Mouse (Mus musculus) brown adipose tissue, adult 24 weeks (tissue): Measurements from ENCODE around the gene Sp8. TPM values are rescaled to one million over a fixed set of nuclear protein-coding genes. Genes with fewer than 3 reads are reported as not detected.

Experiments
- H3K27ac ChIP-seq: fragments of 200-500 bp; replicated peaks from 2 replicates; pipeline ENCODE4 v1.5.1; 2012; ENCODE audit warnings: low read depth, mild to moderate bottlenecking, low read length
- H3K4me1 ChIP-seq: fragments of 200-500 bp; 2 replicates; pipeline ENCODE4 v1.6.1; 2012; ENCODE audit warnings: low read length, mixed read lengths; ENCODE audit not compliant: control insufficient read depth, insufficient read depth, insufficient read length
- H3K4me3 ChIP-seq: fragments of 200-500 bp; 2 replicates; pipeline ENCODE4 v1.5.1; 2012; ENCODE audit warnings: low read depth, mild to moderate bottlenecking, low read length, moderate library complexity; ENCODE audit not compliant: insufficient read depth
- polyA plus RNA-seq: library from polyadenylated mRNA; stranded (reverse); fragments of >200 nt; gene quantifications from 2 replicates; pipeline ENCODE4 v1.2.4, GENCODE M21; 2012; ENCODE audit not compliant: missing spikeins, insufficient read depth, insufficient read length

The Sp8 gene
- not detected in 2 replicates for polyA plus RNA-seq

DNA sequence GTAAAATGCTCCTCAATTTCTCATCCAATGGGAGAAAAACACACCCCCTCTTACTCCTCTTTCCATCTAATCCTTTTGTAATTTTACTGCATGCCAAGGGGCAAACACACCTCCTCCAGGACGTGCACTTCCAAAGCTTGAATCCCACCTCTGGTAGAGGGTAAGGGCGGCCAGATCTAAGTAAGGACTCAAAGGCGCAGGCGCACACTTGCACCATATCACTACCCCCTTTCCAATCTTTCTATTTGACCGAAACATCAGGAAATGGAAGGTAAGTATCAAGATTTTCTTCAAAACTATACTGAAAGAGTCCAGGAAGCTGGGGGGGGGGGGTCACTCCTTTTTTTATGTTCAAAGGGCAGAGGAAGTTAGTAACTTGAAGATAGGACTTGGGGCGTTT, at the start of gene Sp8:
TSS of gene Sp8 (plus strand) at position 109 of the 400 bp plus-strand sequence.
- Histone ChIP-seq H3K4me3 (peak within 1 kb of the TSS; percentile 19), H3K27ac (no peak within 1 kb of the TSS), H3K4me1 (no peaks in the 10 kb centered on the region; the same call in 1 of the 2 replicates)

DNA sequence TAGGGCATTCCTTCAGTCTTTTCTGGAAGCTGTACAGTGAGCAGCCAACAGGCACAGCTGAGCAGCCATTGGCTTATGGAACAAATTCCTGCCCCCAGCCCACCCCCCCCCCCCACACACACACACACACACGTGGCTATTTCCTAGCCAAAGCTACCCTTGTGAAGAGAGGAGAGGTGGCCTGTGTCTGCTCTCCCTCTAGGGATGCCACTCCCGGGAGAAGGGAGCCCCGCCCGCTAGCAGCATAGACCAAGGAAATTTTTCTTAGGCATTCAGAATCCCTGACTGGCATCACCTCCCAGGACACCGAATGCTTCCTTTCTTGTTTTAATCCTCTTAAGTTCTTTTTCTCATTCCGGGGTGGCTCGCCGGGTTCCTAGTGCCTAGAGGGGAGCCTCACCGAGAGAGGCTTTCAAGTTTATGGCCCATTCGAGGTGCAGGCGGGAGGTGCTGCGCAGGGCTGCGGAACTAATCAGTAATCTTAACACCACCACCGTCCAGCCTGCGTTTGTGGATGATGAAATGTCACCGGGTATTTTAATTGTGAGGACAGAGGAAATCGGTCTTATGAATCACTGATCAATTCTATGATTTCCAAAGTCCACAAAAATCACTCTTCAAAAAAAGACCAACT, 34.7 kb upstream of the Sp8 start:
- no peak overlapping the region for H3K4me3 ChIP-seq
- no peaks in the 10 kb centered on the region for H3K4me1 ChIP-seq
- no peak overlapping the region for H3K27ac ChIP-seq

DNA sequence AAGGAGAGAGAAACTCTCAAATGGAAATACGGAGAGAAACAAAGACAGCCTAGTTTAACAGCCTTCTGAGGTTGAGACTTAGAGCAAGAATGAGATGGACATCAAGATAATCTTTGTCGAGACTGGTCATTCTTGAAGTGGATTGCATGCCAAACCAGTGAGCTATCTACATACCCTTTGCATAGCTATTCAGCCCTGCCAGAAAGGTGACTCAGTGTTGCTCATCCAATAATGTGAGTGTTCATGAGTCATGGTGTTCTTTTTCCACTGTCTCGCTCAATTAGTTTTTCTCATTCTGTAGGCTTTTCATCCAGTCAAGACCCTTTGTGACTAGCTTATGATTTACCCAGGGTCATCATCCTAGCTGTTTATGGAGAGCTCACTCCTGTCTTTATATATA, 31.6 kb upstream of the Sp8 start:
- Histone ChIP-seq H3K27ac (no peak overlapping the region), H3K4me3 (no peak overlapping the region), H3K4me1 (no peaks in the 10 kb centered on the region)

DNA sequence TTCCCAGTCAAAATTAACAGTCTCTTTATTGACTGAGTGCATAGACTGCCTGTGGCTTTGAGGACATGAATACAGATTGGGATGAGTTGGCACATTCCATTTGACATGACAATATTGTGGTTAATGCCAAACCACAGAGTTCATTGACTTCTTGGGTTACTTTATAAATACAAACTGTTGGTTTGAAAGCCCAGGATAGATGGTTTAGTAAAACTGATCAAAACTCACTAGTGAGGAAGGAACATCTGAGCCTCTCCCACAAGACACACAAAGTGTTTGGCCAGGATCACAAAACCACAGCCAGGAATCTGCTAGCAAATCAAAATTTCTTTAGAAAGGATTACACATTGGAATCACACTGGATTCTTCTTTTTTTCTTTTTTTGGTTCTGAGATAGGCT, 30.0 kb upstream of the Sp8 start:
- no peak overlapping the region for H3K27ac ChIP-seq
- H3K4me3 ChIP-seq = no peak overlapping the region
- no peaks in the 10 kb centered on the region for H3K4me1 ChIP-seq

DNA sequence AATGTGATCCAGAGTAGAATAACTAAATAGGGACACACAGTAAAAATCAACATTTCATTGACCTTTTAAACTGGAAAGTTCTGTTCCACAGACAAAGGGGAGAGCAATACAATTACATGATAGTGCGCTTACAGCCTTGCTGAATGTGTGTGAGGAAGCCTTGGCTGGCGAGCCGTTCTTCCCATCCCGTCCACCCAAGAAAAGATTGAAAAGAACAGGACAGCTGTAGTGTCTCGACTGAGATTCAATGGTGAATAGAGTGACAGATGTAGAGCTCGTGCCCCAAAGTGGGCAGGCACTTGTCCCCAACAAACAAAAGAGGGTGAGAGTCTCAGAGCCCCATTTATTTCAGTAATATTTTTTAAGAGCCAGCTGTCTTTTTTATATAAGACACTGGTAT, 16.2 kb upstream of the Sp8 start:
- H3K27ac ChIP-seq = no peak overlapping the region
- no peaks in the 10 kb centered on the region for H3K4me1 ChIP-seq

DNA sequence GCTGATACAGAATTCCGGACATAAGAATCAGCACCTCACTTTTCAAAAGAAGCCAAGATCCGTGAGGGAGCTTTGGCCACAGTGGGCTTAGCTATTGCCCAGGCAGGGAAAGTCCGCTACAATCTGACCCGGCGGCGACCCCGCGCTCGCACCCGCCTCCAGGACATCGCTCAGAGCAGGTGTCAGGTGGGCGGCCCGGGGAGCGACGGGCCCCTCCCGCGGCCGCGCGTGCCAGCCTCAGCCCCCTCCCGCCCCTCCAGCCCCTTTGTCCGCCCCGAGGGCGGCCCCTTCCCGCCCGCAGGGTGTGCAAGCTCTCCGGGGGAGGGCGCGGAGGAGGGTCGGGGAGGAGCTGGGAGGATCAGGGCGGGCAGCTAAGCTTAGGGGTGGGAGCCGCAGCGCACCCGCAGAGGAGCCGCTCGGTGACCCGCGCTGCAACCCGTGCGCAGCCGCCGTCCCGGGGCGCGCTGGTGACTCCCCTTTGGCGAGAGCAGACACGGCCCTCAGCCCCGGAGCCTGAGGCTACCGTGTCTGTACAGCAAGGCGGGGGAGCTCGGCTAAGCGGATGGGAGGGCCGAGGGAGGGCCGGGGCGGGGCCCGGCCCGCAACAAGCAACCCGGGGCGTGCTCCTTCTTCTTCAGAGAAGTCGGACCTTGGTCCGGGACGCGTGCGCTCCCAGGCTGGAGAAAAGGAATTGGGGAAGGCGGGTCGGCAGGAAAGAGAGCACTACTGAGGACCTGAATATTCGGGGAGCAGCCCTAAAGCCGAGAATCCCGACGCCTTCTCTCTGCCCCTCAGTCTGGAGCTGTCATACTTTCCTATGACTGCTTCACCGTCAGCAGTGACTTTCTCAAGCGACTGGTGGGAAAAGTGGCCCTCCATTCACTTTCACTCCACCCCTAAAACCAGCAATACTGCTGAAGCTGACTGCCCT, 9.5 kb upstream of the Sp8 start:
- Histone ChIP-seq H3K4me3 (peak overlapping the region; percentile 10; the same call in 1 of the 2 replicates), H3K4me1 (no peaks in the 10 kb centered on the region), H3K27ac (no peak overlapping the region)

More for the DNA sequence above, 16.2 kb upstream of the Sp8 start:
- no peak overlapping the region for H3K4me3 ChIP-seq

DNA sequence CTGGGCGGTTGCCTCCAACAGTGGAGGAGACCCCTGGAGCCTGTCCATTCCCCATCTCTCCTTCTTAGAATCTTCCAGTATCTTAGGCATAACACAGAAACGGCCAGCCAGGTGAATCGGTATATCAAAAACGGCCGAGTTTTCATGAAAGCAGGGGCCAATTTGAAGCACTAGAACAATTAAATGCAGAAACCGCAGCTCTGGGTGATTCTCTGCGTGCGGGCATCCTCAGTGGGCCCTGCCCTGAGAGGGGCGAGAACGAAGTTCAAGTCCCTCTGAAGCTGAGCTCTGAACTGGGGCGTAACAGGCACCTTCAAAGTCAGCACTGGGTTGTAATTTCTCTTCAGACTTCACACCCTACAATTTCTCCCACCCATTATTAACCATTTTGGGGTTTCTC, 8.8 kb upstream of the Sp8 start:
- H3K27ac ChIP-seq = no peak overlapping the region
- H3K4me3 ChIP-seq = no peak overlapping the region
- no peaks in the 10 kb centered on the region for H3K4me1 ChIP-seq

DNA sequence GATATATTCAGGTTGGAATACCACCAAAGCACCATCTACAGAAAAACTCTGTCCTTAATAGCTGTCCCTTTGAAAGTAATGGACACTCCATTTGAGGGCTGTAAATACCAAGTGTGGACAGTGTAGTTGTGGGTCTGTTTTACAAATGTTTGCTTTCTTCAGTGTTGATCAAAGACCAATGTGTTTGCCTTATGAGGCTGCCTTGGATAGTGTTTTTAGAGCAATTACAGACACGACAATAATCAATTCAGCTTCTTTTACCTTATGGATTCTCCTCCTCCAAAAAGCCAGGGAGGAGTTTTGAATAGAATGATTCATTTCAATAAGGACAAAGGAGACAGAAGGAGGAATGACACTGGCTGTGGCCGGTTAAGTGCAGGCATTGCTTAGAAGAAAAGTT, 7.9 kb upstream of the Sp8 start:
- no peak overlapping the region for H3K27ac ChIP-seq

DNA sequence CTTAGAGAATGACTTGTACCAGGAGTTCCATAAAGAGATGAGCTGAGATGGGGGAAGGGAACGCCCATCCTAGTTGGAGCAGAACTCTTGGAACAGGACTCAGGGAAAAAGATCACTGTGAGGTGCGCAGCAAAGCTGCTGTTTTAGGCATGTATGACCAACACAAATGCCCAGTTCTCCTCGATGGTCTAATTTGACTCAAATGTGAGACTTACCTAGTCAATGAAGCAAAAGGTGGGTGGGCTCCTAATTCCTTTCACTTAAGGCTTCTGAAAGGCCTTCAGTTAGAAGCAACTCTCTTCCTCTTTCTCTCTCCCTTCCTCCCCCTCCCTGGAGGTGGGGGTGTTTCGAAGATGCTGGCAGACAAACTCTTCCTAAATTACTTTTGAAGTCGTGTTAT, 6.7 kb upstream of the Sp8 start:
- Histone ChIP-seq H3K27ac (no peak overlapping the region), H3K4me3 (no peak overlapping the region)

More for the DNA sequence above, 7.9 kb upstream of the Sp8 start:
- Histone ChIP-seq H3K4me3 (no peak overlapping the region), H3K4me1 (no peaks in the 10 kb centered on the region)

DNA sequence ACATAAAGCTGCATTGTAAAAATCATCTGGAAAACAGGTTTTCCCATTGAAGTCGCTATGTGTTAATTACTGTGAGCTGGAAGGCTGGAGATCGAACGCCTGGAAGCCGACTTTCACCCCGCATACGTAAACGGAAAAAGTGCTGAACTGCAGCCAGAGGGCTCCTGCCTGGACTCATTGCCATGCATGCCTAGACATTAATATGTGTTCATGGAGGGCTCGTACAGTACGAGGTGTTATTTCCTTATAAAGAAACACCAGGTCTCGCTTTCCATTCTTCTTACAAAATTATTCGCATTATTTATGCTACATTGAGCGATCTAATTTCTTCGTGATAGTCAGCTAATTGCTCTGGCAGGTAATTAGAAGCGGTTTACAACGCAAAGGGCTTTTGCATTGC, 5.8 kb upstream of the Sp8 start:
- Histone ChIP-seq H3K27ac (no peak overlapping the region), H3K4me1 (no peaks in the 10 kb centered on the region), H3K4me3 (no peak overlapping the region)

More for the DNA sequence above, 6.7 kb upstream of the Sp8 start:
- no peaks in the 10 kb centered on the region for H3K4me1 ChIP-seq

DNA sequence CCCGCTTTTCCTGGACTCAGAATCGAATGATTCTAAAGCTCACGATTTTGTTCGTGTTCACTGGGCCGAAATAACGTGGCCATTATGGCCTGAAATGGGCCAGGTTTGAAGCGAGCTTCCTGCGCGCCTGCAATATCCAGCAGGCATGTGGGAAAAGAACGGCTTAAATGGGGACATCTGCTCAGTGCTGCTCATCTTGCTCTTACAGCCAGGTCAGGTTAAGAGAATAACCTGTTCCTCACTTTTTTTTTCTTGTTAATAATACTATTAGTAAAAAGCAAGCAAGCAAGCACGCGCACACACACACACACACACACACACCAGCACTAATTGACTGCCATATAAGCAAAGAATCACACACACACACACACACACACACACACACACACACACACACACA, 5.3 kb upstream of the Sp8 start:
- Histone ChIP-seq H3K4me3 (no peak overlapping the region), H3K4me1 (no peaks in the 10 kb centered on the region), H3K27ac (no peak overlapping the region)

DNA sequence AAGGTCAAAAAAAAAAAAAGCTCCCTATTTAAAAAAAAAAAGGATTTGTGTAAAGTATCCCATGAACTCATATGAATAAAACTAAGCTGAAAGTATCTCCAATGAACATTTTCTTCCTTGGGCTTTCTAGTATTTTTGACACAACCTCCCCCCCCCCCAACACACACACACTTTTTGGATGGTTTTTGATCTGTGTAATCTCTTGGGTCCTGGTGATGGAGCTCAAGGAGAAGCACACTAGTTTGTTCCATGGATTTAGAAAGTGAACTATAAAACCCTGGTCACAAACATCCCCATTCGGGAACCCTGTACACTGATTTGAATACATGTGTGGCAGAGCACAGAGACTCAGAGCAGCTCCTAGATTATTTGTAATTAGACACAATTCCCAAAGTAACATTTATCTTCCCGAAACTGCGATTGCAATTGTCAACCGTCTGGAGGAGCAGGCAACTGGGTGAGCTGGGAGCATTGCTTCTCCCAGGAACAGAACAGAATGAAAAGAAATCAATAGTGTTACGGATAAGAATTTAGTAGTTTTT, 4.7 kb upstream of the Sp8 start:
- Histone ChIP-seq H3K4me1 (no peaks in the 10 kb centered on the region), H3K4me3 (no peak overlapping the region), H3K27ac (no peak overlapping the region)

DNA sequence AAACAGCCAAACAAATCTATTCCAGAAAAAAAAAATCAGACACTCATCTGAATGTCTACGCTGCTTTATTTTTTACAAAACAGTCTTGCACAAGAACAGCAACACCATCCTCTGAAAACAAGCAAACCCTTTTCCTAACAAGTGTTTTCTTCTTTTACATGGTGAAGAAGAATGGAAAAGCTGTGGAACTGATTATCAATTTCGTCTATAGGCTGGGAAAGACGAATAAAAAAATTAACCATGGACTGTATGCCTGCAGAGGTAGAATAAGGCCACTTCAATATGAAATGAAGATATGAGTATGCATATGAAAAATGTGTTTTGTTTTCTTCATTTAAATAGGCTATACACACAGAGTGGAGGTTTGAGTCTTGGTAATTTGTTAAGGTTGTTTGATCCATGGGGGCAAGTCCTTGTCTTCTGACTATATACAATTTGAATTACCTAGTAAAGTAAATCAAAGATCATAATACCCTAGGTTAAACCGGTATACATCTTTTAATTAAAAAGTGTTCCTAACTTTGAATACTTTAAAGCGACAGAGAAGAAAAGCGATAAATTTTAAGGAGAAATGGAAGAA, 4.1 kb upstream of the Sp8 start:
- no peak overlapping the region for H3K4me3 ChIP-seq
- no peaks in the 10 kb centered on the region for H3K4me1 ChIP-seq
- H3K27ac ChIP-seq = no peak overlapping the region

DNA sequence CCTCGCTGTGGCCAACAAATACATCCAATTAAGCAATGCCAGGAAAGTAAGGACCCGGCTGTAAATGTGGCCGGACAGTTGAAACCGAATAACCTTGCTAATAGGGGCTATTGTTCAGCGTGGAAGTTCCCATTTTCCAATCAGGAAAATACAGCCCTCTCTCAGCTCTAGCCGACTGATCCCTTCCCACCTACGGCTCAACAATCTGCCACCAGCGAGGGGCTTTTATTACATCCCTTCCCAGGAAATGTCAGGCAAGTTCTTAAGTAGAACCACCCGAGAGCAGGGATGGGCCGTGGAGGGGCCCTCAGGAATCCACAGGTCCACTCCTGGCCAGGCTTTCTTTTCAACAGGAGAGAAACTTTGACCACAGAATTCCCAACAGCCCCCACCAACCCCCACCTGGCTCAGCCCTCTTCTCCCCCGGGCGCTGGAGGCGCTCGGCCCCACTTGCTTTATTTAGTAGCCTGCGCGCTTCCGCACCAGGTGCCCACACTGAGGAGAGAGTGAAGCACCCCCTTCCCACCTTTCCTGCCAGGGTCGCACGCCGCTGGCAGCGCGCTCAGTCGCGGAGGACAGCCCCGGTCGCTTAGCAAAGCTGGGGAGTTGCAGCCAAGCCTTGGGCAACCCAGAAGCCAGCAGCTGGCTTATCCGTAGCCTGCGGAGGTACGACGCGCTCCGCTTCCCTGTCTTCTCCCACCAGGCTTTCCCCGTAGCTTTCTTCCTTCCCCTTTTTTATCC, 3.3 kb upstream of the Sp8 start:
- H3K27ac ChIP-seq = no peak overlapping the region
- H3K4me3 ChIP-seq = no peak overlapping the region
- H3K4me1 ChIP-seq = no peaks in the 10 kb centered on the region

DNA sequence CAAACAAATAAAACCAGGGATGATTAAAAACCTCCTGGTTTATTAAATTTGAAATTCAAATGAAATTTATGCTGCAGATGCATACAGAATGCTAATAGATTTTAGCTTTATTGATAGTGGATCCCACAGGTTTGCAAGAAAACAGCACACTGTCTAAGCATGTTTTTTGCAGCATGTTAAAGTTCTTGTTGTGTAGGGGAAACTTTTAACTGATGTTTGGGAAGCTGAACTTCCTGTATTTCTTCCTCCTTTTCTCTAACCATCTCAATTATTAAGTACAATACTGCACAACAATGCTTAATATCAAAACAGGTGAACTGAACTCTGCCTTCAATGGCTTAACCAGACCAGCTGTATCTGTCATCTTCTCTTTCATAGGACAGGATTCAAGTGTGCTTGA, 2.0 kb upstream of the Sp8 start:
- no peak overlapping the region for H3K27ac ChIP-seq
- H3K4me1 ChIP-seq = no peaks in the 10 kb centered on the region; the same call in 1 of the 2 replicates
- no peak overlapping the region for H3K4me3 ChIP-seq
